8 mouse cellular contexts compared by ENCODE assay signal in genomic region chr19:4793281-4793830, GRCm38 (mm10). TPM values are rescaled to one million over a fixed set of nuclear protein-coding genes. Genes with fewer than 3 reads are reported as not detected.
DNase-seq lines count a peak whose midpoint lies in the region; ATAC-seq and TF ChIP-seq lines count a peak whose summit lies in the region.

No protein-coding gene starts in this region.

- peak overlapping the region; percentile 78 for H3K4me3 ChIP-seq in thymus, adult 2 months (ENCODE audit: control insufficient read depth, insufficient read depth, low read length)
- peak overlapping the region; percentile 74 for H3K4me3 ChIP-seq in limb, embryonic 15.5 days
- H3K4me3 ChIP-seq in stomach, embryonic 16.5 days (replicated peaks; ENCODE audit: low read length): peak overlapping the region; percentile 66

- TF ChIP-seq POLR2A in thymus, adult 2 months (IDR thresholded peaks at IDR 0.05; ENCODE audit: control insufficient read depth, extremely low read depth, insufficient read depth, low read length, poor library complexity): no peak

- H3K4me2 ChIP-seq in limb, embryonic 15.5 days: peak overlapping the region; percentile 54
- peak overlapping the region; percentile 73 for H3K4me2 ChIP-seq in stomach, embryonic 16.5 days (ENCODE audit: low read depth, low read length)

- peaks cover 5% of the 10 kb centered on the region; the same call in 1 of the 2 replicates for H3K4me1 ChIP-seq in thymus, adult 2 months (replicated peaks; ENCODE audit: control insufficient read depth, insufficient read depth, low read length)
- H3K4me1 ChIP-seq in limb, embryonic 15.5 days: peaks cover 36% of the 10 kb centered on the region
- peaks cover 27% of the 10 kb centered on the region for H3K4me1 ChIP-seq in stomach, embryonic 16.5 days (ENCODE audit: control insufficient read depth, insufficient read depth, low read length)

- peaks cover 25% of the 10 kb centered on the region for H3K36me3 ChIP-seq in thymus, adult 2 months (ENCODE audit: control insufficient read depth, insufficient read depth, low read length)
- H3K36me3 ChIP-seq in limb, embryonic 15.5 days: peaks cover 43% of the 10 kb centered on the region
- H3K36me3 ChIP-seq in stomach, embryonic 16.5 days (ENCODE audit: control insufficient read depth, insufficient read depth, low read length): peaks cover 13% of the 10 kb centered on the region; the same call in 1 of the 2 replicates

- H3K9ac ChIP-seq in limb, embryonic 15.5 days: peak overlapping the region; percentile 57
- H3K9ac ChIP-seq in stomach, embryonic 16.5 days (ENCODE audit: low read length): peak overlapping the region; percentile 75

- H3K27ac ChIP-seq in thymus, adult 2 months (ENCODE audit: control insufficient read depth, insufficient read depth, low read length): peak overlapping the region; percentile 38; the same call in 1 of the 2 replicates
- H3K27ac ChIP-seq in limb, embryonic 15.5 days: peak overlapping the region; percentile 86
- H3K27ac ChIP-seq in stomach, embryonic 16.5 days (ENCODE audit: low read length): peak overlapping the region; percentile 83

- no peaks in the 10 kb centered on the region for H3K9me3 ChIP-seq in limb, embryonic 15.5 days
- no peaks in the 10 kb centered on the region for H3K9me3 ChIP-seq in stomach, embryonic 16.5 days (replicated peaks; ENCODE audit: control insufficient read depth, low read length)

- DNase-seq in thymus, adult 2 months: no peak
- DNase-seq in thymus, postnatal 14 days: no peak
- DNase-seq in cerebellum, postnatal 4 days (ENCODE audit: low spot score in 2 of 2): no peak
- no peak for DNase-seq in layer of hippocampus, postnatal 14 days (ENCODE audit: low spot score in 2 of 2)
- no peak for DNase-seq in lung, postnatal 4 days

- H3K27me3 ChIP-seq in thymus, adult 2 months (ENCODE audit: control insufficient read depth, insufficient read depth, low read length): no peaks in the 10 kb centered on the region
- no peaks in the 10 kb centered on the region for H3K27me3 ChIP-seq in limb, embryonic 15.5 days
- H3K27me3 ChIP-seq in stomach, embryonic 16.5 days (ENCODE audit: control insufficient read depth, insufficient read depth, low read length): no peaks in the 10 kb centered on the region

- no peak for TF ChIP-seq CTCF in thymus, adult 2 months (IDR thresholded peaks at IDR 0.05; ENCODE audit: borderline replicate concordance, control insufficient read depth, extremely low read depth, insufficient read depth, low read length, poor library complexity)

- WGBS in thymus, adult 2 months: under 1% methylated on average over 16 of the region's 16 CpGs
- under 1% methylated on average over 16 of the region's 16 CpGs for WGBS in limb, embryonic 15.5 days
- under 1% methylated on average over 16 of the region's 16 CpGs for WGBS in stomach, embryonic 16.5 days

- peak; percentile 37 for ATAC-seq in erythroid progenitor cell, adult 5-6 weeks (replicated peaks; ENCODE audit: low FRiP score, poor library complexity, severe bottlenecking)
- 0 out of 2 replicates have a peak, but pooled peaks have one; percentile 3 for ATAC-seq in limb, embryonic 15.5 days (ENCODE audit: insufficient number of reproducible peaks, low FRiP score, low TSS enrichment, low read depth)
- ATAC-seq in stomach, embryonic 16.5 days (ENCODE audit: insufficient read depth, low FRiP score): peak; percentile 52; the same call in 1 of the 2 replicates

RNA-seq across cellular contexts. Expression of gene Rbm4, which starts 0.3 kb away (rescaled TPM):
- 113 and 130 TPM in 2 replicates for polyA plus RNA-seq in thymus, adult 2 months (2012; rRNA removed)
- 41.5 and 67.4 TPM in 2 replicates for total RNA-seq in erythroid progenitor cell, adult 5-6 weeks (2015; ENCODE audit: low replicate concordance)
- total RNA-seq in erythroid progenitor cell, adult 5-6 weeks (2017; ENCODE audit: low replicate concordance): 106 and 172 TPM in 2 replicates
- 60.3 and 63.0 TPM in 2 replicates for polyA plus RNA-seq in limb, embryonic 15.5 days (2015; fragmentation: Nextera tagmentation; extraction: Ambion mirVana)
- polyA plus RNA-seq in stomach, embryonic 16.5 days (2015; fragmentation: Nextera tagmentation; extraction: Ambion mirVana): 47.4 and 47.5 TPM in 2 replicates
- 10 to 100 TPM; 72.9 to 74.7 TPM for total RNA-seq in layer of hippocampus, postnatal 14 days (2021)

RNA-seq across cellular contexts. Expression of gene Gm21992, which starts 18.1 kb away (rescaled TPM):
- 30.1 and 56.3 TPM in 2 replicates for polyA plus RNA-seq in thymus, adult 2 months (2012; rRNA removed)
- total RNA-seq in erythroid progenitor cell, adult 5-6 weeks (2015; ENCODE audit: low replicate concordance): 13.7 and 83.8 TPM in 2 replicates
- 29.0 and 62.2 TPM in 2 replicates for total RNA-seq in erythroid progenitor cell, adult 5-6 weeks (2017; ENCODE audit: low replicate concordance)
- polyA plus RNA-seq in limb, embryonic 15.5 days (2015; fragmentation: Nextera tagmentation; extraction: Ambion mirVana): 31.2 and 31.5 TPM in 2 replicates
- 32.1 TPM in 2 replicates for polyA plus RNA-seq in stomach, embryonic 16.5 days (2015; fragmentation: Nextera tagmentation; extraction: Ambion mirVana)
- total RNA-seq in layer of hippocampus, postnatal 14 days (2021): 10 to 100 TPM; 19.9 to 21.4 TPM

RNA-seq across cellular contexts. Expression of gene Rbm14, which starts 18.1 kb away (rescaled TPM):
- 158 and 205 TPM in 2 replicates for polyA plus RNA-seq in thymus, adult 2 months (2012; rRNA removed)
- 28.1 and 35.3 TPM in 2 replicates for total RNA-seq in erythroid progenitor cell, adult 5-6 weeks (2015; ENCODE audit: low replicate concordance)
- 27.7 and 27.9 TPM in 2 replicates for total RNA-seq in erythroid progenitor cell, adult 5-6 weeks (2017; ENCODE audit: low replicate concordance)
- 70.3 and 70.7 TPM in 2 replicates for polyA plus RNA-seq in limb, embryonic 15.5 days (2015; fragmentation: Nextera tagmentation; extraction: Ambion mirVana)
- polyA plus RNA-seq in stomach, embryonic 16.5 days (2015; fragmentation: Nextera tagmentation; extraction: Ambion mirVana): 74.2 and 75.0 TPM in 2 replicates
- total RNA-seq in layer of hippocampus, postnatal 14 days (2021): 10 to 100 TPM; 56.1 to 57.2 TPM

RNA-seq across cellular contexts. Expression of gene Rbm4b, which starts 37.1 kb away (rescaled TPM):
- polyA plus RNA-seq in thymus, adult 2 months (2012; rRNA removed): 20.0 and 20.2 TPM in 2 replicates
- total RNA-seq in erythroid progenitor cell, adult 5-6 weeks (2015; ENCODE audit: low replicate concordance): 4.3 and 5.0 TPM in 2 replicates
- total RNA-seq in erythroid progenitor cell, adult 5-6 weeks (2017; ENCODE audit: low replicate concordance): 12.6 and 13.6 TPM in 2 replicates
- polyA plus RNA-seq in limb, embryonic 15.5 days (2015; fragmentation: Nextera tagmentation; extraction: Ambion mirVana): 56.3 and 56.9 TPM in 2 replicates
- 50.3 and 54.8 TPM in 2 replicates for polyA plus RNA-seq in stomach, embryonic 16.5 days (2015; fragmentation: Nextera tagmentation; extraction: Ambion mirVana)
- total RNA-seq in layer of hippocampus, postnatal 14 days (2021): 10 to 100 TPM; 14.3 to 14.4 TPM

RNA-seq across cellular contexts. Expression of gene Ccs, which starts 45.8 kb away (rescaled TPM):
- polyA plus RNA-seq in thymus, adult 2 months (2012; rRNA removed): 35.8 and 45.8 TPM in 2 replicates
- total RNA-seq in erythroid progenitor cell, adult 5-6 weeks (2015; ENCODE audit: low replicate concordance): 30.2 and 74.6 TPM in 2 replicates
- 63.1 and 81.9 TPM in 2 replicates for total RNA-seq in erythroid progenitor cell, adult 5-6 weeks (2017; ENCODE audit: low replicate concordance)
- polyA plus RNA-seq in limb, embryonic 15.5 days (2015; fragmentation: Nextera tagmentation; extraction: Ambion mirVana): 63.7 and 63.9 TPM in 2 replicates
- 56.6 and 60.3 TPM in 2 replicates for polyA plus RNA-seq in stomach, embryonic 16.5 days (2015; fragmentation: Nextera tagmentation; extraction: Ambion mirVana)
- total RNA-seq in layer of hippocampus, postnatal 14 days (2021): 10 to 100 TPM; 42.6 to 43.6 TPM
